Mouse (Mus musculus) embryonic facial prominence, embryonic 14.5 days (tissue): Measurements from ENCODE around the gene Gm11595. TPM values are rescaled to one million over a fixed set of nuclear protein-coding genes. Genes with fewer than 3 reads are reported as not detected.

ENCODE experiments used
- ATAC-seq: fragments of 200-750 bp; cut with Nextera tagmentation; 2 replicates; pipeline ENCODE4 v1.8.0; 2017; ENCODE audit warnings: low read depth, moderate number of reproducible peaks, moderate TSS enrichment
- DNase-seq: peaks from one replicate; pipeline ENCODE4 v3.0.0-alpha.2; 2015; ENCODE audit warnings: low spot score
- H3K27ac ChIP-seq: fragments of 300-500 bp; sonication (generic); replicated peaks from 2 replicates; pipeline ENCODE4 v1.5.1; 2014; ENCODE audit warnings: low read depth, mild to moderate bottlenecking, low read length, moderate library complexity
- H3K27me3 ChIP-seq: fragments of 300-500 bp; sonication (generic); replicated peaks from 2 replicates; pipeline ENCODE4 v1.6.1; 2014; ENCODE audit warnings: low read length; ENCODE audit not compliant: control insufficient read depth, insufficient read depth
- H3K36me3 ChIP-seq: fragments of 300-500 bp; sonication (generic); 2 replicates; pipeline ENCODE4 v1.6.1; 2014; ENCODE audit warnings: low read length, mixed read lengths; ENCODE audit not compliant: control insufficient read depth, insufficient read depth
- H3K4me1 ChIP-seq: fragments of 300-500 bp; sonication (generic); 2 replicates; pipeline ENCODE4 v1.6.1; 2014; ENCODE audit warnings: antibody characterized with exemption, low read length; ENCODE audit not compliant: control insufficient read depth, insufficient read depth
- H3K4me2 ChIP-seq: fragments of 300-500 bp; sonication (generic); 2 replicates; pipeline ENCODE4 v1.6.1; 2014; ENCODE audit warnings: low read depth, mild to moderate bottlenecking, low read length, moderate library complexity, mixed read lengths
- H3K4me3 ChIP-seq: fragments of 300-500 bp; sonication (generic); 2 replicates; pipeline ENCODE4 v1.5.1; 2014; ENCODE audit warnings: low read depth, mild to moderate bottlenecking, low read length
- H3K9ac ChIP-seq: fragments of 300-500 bp; sonication (generic); 2 replicates; pipeline ENCODE4 v1.6.1; 2014; ENCODE audit warnings: low read depth, mild to moderate bottlenecking, low read length, moderate library complexity, mixed read lengths
- H3K9me3 ChIP-seq: fragments of 300-500 bp; sonication (generic); 2 replicates; pipeline ENCODE4 v1.6.1; 2016; ENCODE audit warnings: low read length; ENCODE audit not compliant: control insufficient read depth
- WGBS: fragments of 180-500 bp; shearing (Covaris S2); extraction: QIAGEN DNeasy Blood & Tissue Kit; methylation state at CpG from one replicate; pipeline ENCODE4 v1.1.7; 2014; 5-methylcytosine and 5-hydroxymethylcytosine counted together
- polyA plus RNA-seq: library from polyadenylated mRNA; unstranded; fragments of >200 nt; fragmentation: Nextera tagmentation; extraction: Ambion mirVana; gene quantifications from 2 replicates; pipeline ENCODE4 v1.2.1, GENCODE M21; 2014

Gene Gm11595
- polyA plus RNA-seq, 1 experiment from 2014 or later = not detected

GRCm38 (mm10) chr11:99768410-99768809 lies 4.3 kb downstream of the Gm11595 start:
- no peak overlapping the region for H3K27ac ChIP-seq
- no peak overlapping the region for H3K4me3 ChIP-seq
- no peak overlapping the region for H3K4me2 ChIP-seq
- H3K36me3 ChIP-seq = no peaks in the 10 kb centered on the region
- no peak for DNase-seq
- no peaks in the 10 kb centered on the region for H3K27me3 ChIP-seq
- no peaks in the 10 kb centered on the region for H3K9me3 ChIP-seq
- H3K9ac ChIP-seq = no peak overlapping the region
- 60% methylated on average over 2 of the region's 2 CpGs for WGBS
- ATAC-seq = no peak
- no peaks in the 10 kb centered on the region for H3K4me1 ChIP-seq

GRCm38 (mm10) chr11:99758877-99759276 lies 13.8 kb downstream of the Gm11595 start:
- no peaks in the 10 kb centered on the region for H3K9me3 ChIP-seq
- no peak for DNase-seq
- H3K4me3 ChIP-seq = no peak overlapping the region
- H3K36me3 ChIP-seq = no peaks in the 10 kb centered on the region
- H3K4me1 ChIP-seq = no peaks in the 10 kb centered on the region
- H3K4me2 ChIP-seq = no peak overlapping the region
- no peak overlapping the region for H3K27ac ChIP-seq
- H3K9ac ChIP-seq = no peak overlapping the region
- H3K27me3 ChIP-seq = no peaks in the 10 kb centered on the region
- WGBS = 84% methylated on average over 1 of the region's 1 CpGs
- ATAC-seq = no peak

GRCm38 (mm10) chr11:99743985-99744384 lies 28.7 kb downstream of the Gm11595 start:
- H3K36me3 ChIP-seq = no peaks in the 10 kb centered on the region
- H3K4me2 ChIP-seq = no peak overlapping the region
- 89% methylated on average over 3 of the region's 3 CpGs for WGBS
- no peaks in the 10 kb centered on the region for H3K9me3 ChIP-seq
- no peak overlapping the region for H3K4me3 ChIP-seq
- H3K9ac ChIP-seq = no peak overlapping the region
- no peak for ATAC-seq
- no peaks in the 10 kb centered on the region for H3K27me3 ChIP-seq
- DNase-seq = no peak
- no peak overlapping the region for H3K27ac ChIP-seq
- H3K4me1 ChIP-seq = no peaks in the 10 kb centered on the region

- Histone ChIP-seq H3K27ac (no peak within 1 kb of the TSS), H3K9me3 (no peaks in the 10 kb centered on the region), H3K9ac (no peak within 1 kb of the TSS), H3K27me3 (no peaks in the 10 kb centered on the region), H3K4me2 (no peak within 1 kb of the TSS), H3K4me3 (no peak within 1 kb of the TSS), H3K36me3 (no peaks in the 10 kb centered on the region), H3K4me1 (no peaks in the 10 kb centered on the region)
- ATAC-seq (no peak), DNase-seq (no peak)
- WGBS = 66% methylated on average over 2 of the region's 2 CpGs
Measured at GRCm38 (mm10) chr11:99734190-99734589, 38.5 kb downstream of the Gm11595 start, which contains the start of gene Gm14180. Gene Gm14180 (minus strand): TSS chr11:99734290.

GRCm38 (mm10) chr11:99724061-99724460 lies 48.7 kb downstream of the Gm11595 start:
- Histone ChIP-seq H3K9ac (no peak overlapping the region), H3K4me2 (no peak overlapping the region), H3K4me1 (no peaks in the 10 kb centered on the region), H3K36me3 (no peaks in the 10 kb centered on the region), H3K9me3 (no peaks in the 10 kb centered on the region), H3K27me3 (no peaks in the 10 kb centered on the region), H3K4me3 (no peak overlapping the region), H3K27ac (no peak overlapping the region)
- DNase-seq (no peak), ATAC-seq (no peak)
- WGBS = 82% methylated on average over 2 of the region's 2 CpGs

Other genes starting within 250 kb of the Gm11595 start
- gene Krt40, start 229.8 kb downstream of the Gm11595 start, polyA plus RNA-seq = not detected in 2 replicates
- gene Krtap3-3, start 222.0 kb downstream of the Gm11595 start, polyA plus RNA-seq = 1.0 TPM in 1 of 2 replicates, not detected in the other
- gene Krtap3-2, start 216.1 kb downstream of the Gm11595 start, polyA plus RNA-seq = not detected in 2 replicates
- not detected in 2 replicates for gene Gm11939, start 213.4 kb downstream of the Gm11595 start, polyA plus RNA-seq
- gene Krtap3-1, start 206.3 kb downstream of the Gm11595 start, polyA plus RNA-seq = 0.51 TPM in 1 of 2 replicates, not detected in the other
- not detected in 2 replicates for gene Krtap1-5, start 191.9 kb downstream of the Gm11595 start, polyA plus RNA-seq
- not detected in 2 replicates for gene Krtap1-4, start 189.3 kb downstream of the Gm11595 start, polyA plus RNA-seq
- gene Krtap1-3, start 181.6 kb downstream of the Gm11595 start, polyA plus RNA-seq = 0.26 TPM in 1 of 2 replicates, not detected in the other
- not detected in 2 replicates for gene Krtap9-3, start 174.8 kb downstream of the Gm11595 start, polyA plus RNA-seq
- not detected in 2 replicates for gene Gm11938, start 169.6 kb downstream of the Gm11595 start, polyA plus RNA-seq
- gene Gm11937, start 162.7 kb downstream of the Gm11595 start, polyA plus RNA-seq = not detected in 2 replicates
- 0.54 TPM in 1 of 2 replicates, not detected in the other for gene Krtap2-4, start 158.1 kb downstream of the Gm11595 start, polyA plus RNA-seq
- gene Gm11562, start 152.5 kb downstream of the Gm11595 start, polyA plus RNA-seq = not detected in 2 replicates
- not detected in 2 replicates for gene Krtap4-1, start 144.7 kb downstream of the Gm11595 start, polyA plus RNA-seq
- not detected in 2 replicates for gene Krtap4-2, start 137.8 kb downstream of the Gm11595 start, polyA plus RNA-seq
- gene Krtap4-7, start 128.8 kb downstream of the Gm11595 start, polyA plus RNA-seq = 0.29 TPM in 1 of 2 replicates, not detected in the other
- not detected in 2 replicates for gene Gm11555, start 122.7 kb downstream of the Gm11595 start, polyA plus RNA-seq
- 0.17 TPM in 1 of 2 replicates, not detected in the other for gene Gm11563, start 114.0 kb downstream of the Gm11595 start, polyA plus RNA-seq
- gene Krtap4-6, start 107.0 kb downstream of the Gm11595 start, polyA plus RNA-seq = not detected in 2 replicates
- gene Gm14190, start 82.2 kb downstream of the Gm11595 start, polyA plus RNA-seq = not detected in 2 replicates
- not detected in 2 replicates for gene Gm14180, start 38.6 kb downstream of the Gm11595 start, polyA plus RNA-seq
- not detected in 2 replicates for gene Krtap4-8, start 7.8 kb upstream of the Gm11595 start, polyA plus RNA-seq
- gene Krtap4-9, start 12.3 kb upstream of the Gm11595 start, polyA plus RNA-seq = not detected in 2 replicates
- gene Gm11596, start 20.6 kb upstream of the Gm11595 start, polyA plus RNA-seq = not detected in 2 replicates
- not detected in 2 replicates for gene Gm11569, start 26.0 kb upstream of the Gm11595 start, polyA plus RNA-seq
- gene Gm11554, start 31.5 kb upstream of the Gm11595 start, polyA plus RNA-seq = not detected in 2 replicates
- gene Krtap4-13, start 37.0 kb upstream of the Gm11595 start, polyA plus RNA-seq = not detected in 2 replicates
- gene Gm11564, start 42.8 kb upstream of the Gm11595 start, polyA plus RNA-seq = not detected in 2 replicates
- gene 2300003K06Rik, start 65.2 kb upstream of the Gm11595 start, polyA plus RNA-seq = not detected in 2 replicates
- gene Krtap4-16, start 78.7 kb upstream of the Gm11595 start, polyA plus RNA-seq = not detected in 2 replicates
- gene Gm11568, start 85.0 kb upstream of the Gm11595 start, polyA plus RNA-seq = not detected in 2 replicates
- not detected in 2 replicates for gene Gm11559, start 91.6 kb upstream of the Gm11595 start, polyA plus RNA-seq
- gene Krtap9-1, start 100.5 kb upstream of the Gm11595 start, polyA plus RNA-seq = not detected in 2 replicates
- gene Gm11567, start 106.3 kb upstream of the Gm11595 start, polyA plus RNA-seq = not detected in 2 replicates
- not detected in 2 replicates for gene Krtap31-1, start 135.0 kb upstream of the Gm11595 start, polyA plus RNA-seq
- gene Gm11565, start 141.8 kb upstream of the Gm11595 start, polyA plus RNA-seq = not detected in 2 replicates
- gene Krtap31-2, start 163.4 kb upstream of the Gm11595 start, polyA plus RNA-seq = not detected in 2 replicates
- not detected in 2 replicates for gene Krtap9-5, start 175.6 kb upstream of the Gm11595 start, polyA plus RNA-seq
- not detected in 2 replicates for gene Krtap29-1, start 206.1 kb upstream of the Gm11595 start, polyA plus RNA-seq
- gene Krtap16-1, start 213.7 kb upstream of the Gm11595 start, polyA plus RNA-seq = 0.26 TPM in 1 of 2 replicates, not detected in the other
- gene Krtap17-1, start 221.1 kb upstream of the Gm11595 start, polyA plus RNA-seq = 0.38 and 0.63 TPM in 2 replicates
- 0.20 and 0.54 TPM in 2 replicates for gene Krt33a, start 243.3 kb upstream of the Gm11595 start, polyA plus RNA-seq